Mouse (Mus musculus) skeletal muscle tissue, adult 2 months (tissue): ENCODE measurements around the gene Vmn2r105.

ENCODE experiments used
- DNase-seq: peaks from one replicate; pipeline ENCODE4 v3.0.0-alpha.2; 2012; ENCODE audit warnings: low read depth, low spot score

The Vmn2r105 gene

DNA sequence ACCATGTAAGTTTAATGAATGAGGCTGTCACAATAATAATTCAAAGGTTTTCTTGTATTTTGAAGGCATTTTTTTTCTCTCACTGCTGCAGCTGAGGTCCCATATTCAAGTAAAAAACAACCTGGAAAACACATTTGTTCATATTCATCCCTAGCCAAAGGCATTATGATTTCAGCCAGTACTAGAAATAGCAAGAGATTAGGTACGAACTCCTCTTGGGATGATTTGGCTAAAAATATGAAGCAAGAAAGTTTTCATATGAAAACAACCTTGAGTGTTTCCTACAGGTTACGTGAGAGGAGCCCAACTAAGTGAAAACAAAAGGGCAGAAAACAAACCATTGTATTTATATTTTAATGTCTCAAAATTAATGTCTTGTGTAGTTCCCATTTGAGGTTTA lies at the start of gene Vmn2r105:
Gene Vmn2r105, minus strand, starts transcription at position 101 of the 400 bp plus-strand sequence.
- no peak for DNase-seq

DNA sequence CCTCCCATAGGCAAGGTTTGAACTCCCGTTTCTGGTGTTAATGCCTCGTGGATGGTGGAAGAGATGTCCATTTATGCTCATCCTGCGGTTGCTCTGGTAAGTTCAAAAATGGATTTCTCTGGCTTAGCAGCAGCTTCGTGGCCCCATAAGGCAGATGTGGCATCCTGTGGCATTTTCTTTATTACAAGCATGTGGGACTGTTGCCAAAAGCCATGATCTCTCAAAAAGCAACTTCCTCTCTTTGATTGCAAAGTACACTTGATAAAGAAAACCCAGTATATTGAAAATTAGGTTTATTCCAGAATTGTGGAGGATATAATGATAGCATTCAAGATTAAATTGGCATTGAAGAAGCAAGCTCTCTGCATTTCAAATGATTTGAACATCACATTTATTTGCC lies 20.7 kb upstream of the Vmn2r105 start:
- DNase-seq = no peak

DNA sequence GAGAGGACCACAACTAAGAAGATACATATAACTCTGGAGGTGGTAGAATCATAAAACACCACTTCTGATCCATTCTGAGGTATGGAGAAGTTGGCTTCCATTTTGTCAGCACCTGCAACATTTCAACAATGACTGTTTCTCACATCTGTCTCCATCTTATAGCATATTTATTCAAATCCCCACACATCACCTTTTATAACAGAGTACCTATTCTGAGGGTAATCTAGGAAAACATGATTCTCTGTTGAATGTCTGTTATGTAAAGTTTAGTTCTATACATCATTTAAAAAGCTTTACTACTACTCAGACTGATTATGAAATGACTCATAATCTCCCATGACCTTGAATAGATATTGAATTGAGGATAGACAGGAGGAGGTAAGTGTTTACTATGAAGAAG lies 51.9 kb downstream of the Vmn2r105 start, which contains the start of gene Fpr-rs6:
Gene Fpr-rs6, minus strand, starts transcription at position 101 of the 400 bp plus-strand sequence.
- no peak for DNase-seq
